Mouse (Mus musculus) embryonic facial prominence, embryonic 13.5 days (tissue): ENCODE data around the gene Srrm4. TPM values are rescaled to one million over a fixed set of nuclear protein-coding genes. Genes with fewer than 3 reads are reported as not detected.

Experiments
- ATAC-seq: fragments of 200-750 bp; cut with Nextera tagmentation; 2 replicates; pipeline ENCODE4 v1.8.0; 2017; ENCODE audit warnings: low read depth; ENCODE audit not compliant: insufficient number of reproducible peaks, insufficient read depth, low FRiP score, low TSS enrichment
- H3K27ac ChIP-seq: fragments of 300-500 bp; sonication (generic); 2 replicates; pipeline ENCODE4 v1.5.1; 2015; ENCODE audit warnings: moderate library complexity, mild to moderate bottlenecking, inconsistent platforms
- H3K27me3 ChIP-seq: fragments of 300-500 bp; sonication (generic); 2 replicates; pipeline ENCODE4 v1.6.1; 2015; ENCODE audit warnings: mild to moderate bottlenecking, inconsistent platforms
- H3K36me3 ChIP-seq: fragments of 300-500 bp; sonication (generic); 2 replicates; pipeline ENCODE4 v1.6.1; 2015; ENCODE audit warnings: mild to moderate bottlenecking, inconsistent platforms
- H3K4me1 ChIP-seq: fragments of 300-500 bp; sonication (generic); 2 replicates; pipeline ENCODE4 v1.6.1; 2015; ENCODE audit warnings: inconsistent platforms
- H3K4me2 ChIP-seq: fragments of 300-500 bp; sonication (generic); 2 replicates; pipeline ENCODE4 v1.6.1; 2015; ENCODE audit warnings: moderate library complexity, mild to moderate bottlenecking, inconsistent platforms
- H3K4me3 ChIP-seq: fragments of 300-500 bp; sonication (generic); 2 replicates; pipeline ENCODE4 v1.5.1; 2015; ENCODE audit warnings: mild to moderate bottlenecking, inconsistent platforms
- H3K9ac ChIP-seq: fragments of 300-500 bp; sonication (generic); 2 replicates; pipeline ENCODE4 v1.6.1; 2015; ENCODE audit warnings: mild to moderate bottlenecking, inconsistent platforms
- H3K9me3 ChIP-seq: fragments of 300-500 bp; sonication (generic); 2 replicates; pipeline ENCODE4 v1.6.1; 2016; ENCODE audit warnings: inconsistent platforms
- WGBS: fragments of 180-500 bp; shearing (Covaris S2); methylation state at CpG from one replicate; pipeline ENCODE4 v1.1.7; 2015; ENCODE audit warnings: mixed read lengths; 5-methylcytosine and 5-hydroxymethylcytosine counted together
- polyA plus RNA-seq: library from polyadenylated mRNA; unstranded; fragments of >200 nt; fragmentation: Nextera tagmentation; extraction: Ambion mirVana; gene quantifications from 2 replicates; pipeline ENCODE4 v1.2.1, GENCODE M21; 2015

The Srrm4 gene
- polyA plus RNA-seq, 1 experiment from 2014 or later: 0.51 TPM

- peak overlapping the region; percentile 66; the same call in 1 of the 2 replicates for H3K27ac ChIP-seq
Measured at GRCm38 (mm10) chr5:116416208-116416607, 175.4 kb downstream of the Srrm4 start.

GRCm38 (mm10) chr5:116409689-116410590 is 181.7 kb downstream of the Srrm4 start:
- Histone ChIP-seq H3K4me1 (peaks cover 17% of the 10 kb centered on the region), H3K27me3 (no peaks in the 10 kb centered on the region), H3K9ac (no peak overlapping the region), H3K27ac (peak overlapping the region; percentile 11; the same call in 1 of the 2 replicates), H3K9me3 (no peaks in the 10 kb centered on the region), H3K4me2 (peak overlapping the region; percentile 43), H3K36me3 (no peaks in the 10 kb centered on the region), H3K4me3 (no peak overlapping the region)
- 6% methylated on average over 16 of the region's 16 CpGs for WGBS
- no peak for ATAC-seq

More at GRCm38 (mm10) chr5:116416208-116416607, 175.4 kb downstream of the Srrm4 start:
- Histone ChIP-seq H3K4me2 (no peak overlapping the region), H3K36me3 (no peaks in the 10 kb centered on the region), H3K27me3 (no peaks in the 10 kb centered on the region), H3K9me3 (no peaks in the 10 kb centered on the region), H3K4me1 (peaks cover 22% of the 10 kb centered on the region), H3K9ac (no peak overlapping the region), H3K4me3 (no peak overlapping the region)
- 24% methylated on average over 5 of the region's 5 CpGs for WGBS
- ATAC-seq: no peak

GRCm38 (mm10) chr5:116408965-116409364 is 182.7 kb downstream of the Srrm4 start:
- Histone ChIP-seq H3K27ac (no peak overlapping the region), H3K4me2 (no peak overlapping the region), H3K36me3 (no peaks in the 10 kb centered on the region), H3K9ac (no peak overlapping the region), H3K9me3 (no peaks in the 10 kb centered on the region), H3K4me1 (peaks cover 17% of the 10 kb centered on the region), H3K4me3 (no peak overlapping the region), H3K27me3 (no peaks in the 10 kb centered on the region)
- ATAC-seq: no peak
- 63% methylated on average over 9 of the region's 9 CpGs for WGBS

GRCm38 (mm10) chr5:116407936-116408335 is 183.7 kb downstream of the Srrm4 start:
- no peak for ATAC-seq
- Histone ChIP-seq H3K27ac (peak overlapping the region; percentile 33; the same call in 1 of the 2 replicates), H3K9ac (no peak overlapping the region), H3K27me3 (no peaks in the 10 kb centered on the region), H3K4me3 (no peak overlapping the region), H3K4me2 (no peak overlapping the region), H3K4me1 (peaks cover 17% of the 10 kb centered on the region), H3K36me3 (no peaks in the 10 kb centered on the region), H3K9me3 (no peaks in the 10 kb centered on the region)
- 30% methylated on average over 6 of the region's 6 CpGs for WGBS

- Histone ChIP-seq H3K27me3 (no peaks in the 10 kb centered on the region), H3K9me3 (no peaks in the 10 kb centered on the region), H3K4me3 (no peak overlapping the region), H3K27ac (peak overlapping the region; percentile 33), H3K4me1 (peaks cover 17% of the 10 kb centered on the region), H3K4me2 (no peak overlapping the region), H3K36me3 (no peaks in the 10 kb centered on the region), H3K9ac (no peak overlapping the region)
- WGBS: 21% methylated on average over 4 of the region's 4 CpGs
- no peak for ATAC-seq
Measured at GRCm38 (mm10) chr5:116407321-116407720, 184.3 kb downstream of the Srrm4 start.

GRCm38 (mm10) chr5:116406507-116406906 is 185.1 kb downstream of the Srrm4 start:
- H3K9me3 ChIP-seq: no peaks in the 10 kb centered on the region
- 73% methylated on average over 3 of the region's 3 CpGs for WGBS
- H3K27ac ChIP-seq: no peak overlapping the region
- peaks cover 17% of the 10 kb centered on the region for H3K4me1 ChIP-seq
- no peak overlapping the region for H3K4me2 ChIP-seq
- no peak for ATAC-seq
- no peaks in the 10 kb centered on the region for H3K27me3 ChIP-seq
- no peak overlapping the region for H3K4me3 ChIP-seq
- no peaks in the 10 kb centered on the region for H3K36me3 ChIP-seq
- H3K9ac ChIP-seq: no peak overlapping the region

- Histone ChIP-seq H3K4me1 (peaks cover 17% of the 10 kb centered on the region), H3K27ac (no peak overlapping the region), H3K9ac (no peak overlapping the region), H3K9me3 (no peaks in the 10 kb centered on the region), H3K4me2 (no peak overlapping the region), H3K27me3 (no peaks in the 10 kb centered on the region), H3K4me3 (no peak overlapping the region), H3K36me3 (no peaks in the 10 kb centered on the region)
- WGBS: 100% methylated on average over 1 of the region's 1 CpGs
- no peak for ATAC-seq
Measured at GRCm38 (mm10) chr5:116405934-116406333, 185.7 kb downstream of the Srrm4 start.

GRCm38 (mm10) chr5:116404063-116404462 is 187.6 kb downstream of the Srrm4 start:
- ATAC-seq: no peak

GRCm38 (mm10) chr5:116400801-116401200 is 190.8 kb downstream of the Srrm4 start:
- Histone ChIP-seq H3K27me3 (no peaks in the 10 kb centered on the region), H3K4me2 (no peak overlapping the region), H3K36me3 (no peaks in the 10 kb centered on the region), H3K4me3 (no peak overlapping the region), H3K4me1 (no peaks in the 10 kb centered on the region), H3K9me3 (no peaks in the 10 kb centered on the region), H3K9ac (no peak overlapping the region), H3K27ac (no peak overlapping the region)
- no peak for ATAC-seq
- WGBS: 86% methylated on average over 3 of the region's 3 CpGs

More at GRCm38 (mm10) chr5:116404063-116404462, 187.6 kb downstream of the Srrm4 start:
- no peak overlapping the region for H3K9ac ChIP-seq
- H3K36me3 ChIP-seq: no peaks in the 10 kb centered on the region
- H3K4me2 ChIP-seq: no peak overlapping the region
- WGBS: 85% methylated on average over 2 of the region's 2 CpGs
- no peaks in the 10 kb centered on the region for H3K9me3 ChIP-seq
- H3K27ac ChIP-seq: no peak overlapping the region
- no peaks in the 10 kb centered on the region for H3K27me3 ChIP-seq
- peaks cover under 1% of the 10 kb centered on the region; the same call in 1 of the 2 replicates for H3K4me1 ChIP-seq
- no peak overlapping the region for H3K4me3 ChIP-seq

GRCm38 (mm10) chr5:116400042-116400730 is 191.4 kb downstream of the Srrm4 start:
- Histone ChIP-seq H3K4me2 (no peak overlapping the region), H3K9me3 (no peaks in the 10 kb centered on the region), H3K4me1 (no peaks in the 10 kb centered on the region), H3K27ac (no peak overlapping the region), H3K36me3 (no peaks in the 10 kb centered on the region), H3K9ac (no peak overlapping the region), H3K4me3 (no peak overlapping the region), H3K27me3 (no peaks in the 10 kb centered on the region)
- 68% methylated on average over 8 of the region's 8 CpGs for WGBS
- no peak for ATAC-seq

GRCm38 (mm10) chr5:116396104-116396503 is 195.5 kb downstream of the Srrm4 start:
- Histone ChIP-seq H3K4me2 (no peak overlapping the region), H3K4me1 (no peaks in the 10 kb centered on the region), H3K9me3 (no peaks in the 10 kb centered on the region), H3K9ac (no peak overlapping the region), H3K27ac (no peak overlapping the region), H3K36me3 (no peaks in the 10 kb centered on the region), H3K4me3 (no peak overlapping the region), H3K27me3 (no peaks in the 10 kb centered on the region)
- no peak for ATAC-seq
- WGBS: 84% methylated on average over 5 of the region's 5 CpGs
